Mouse (Mus musculus) cerebellum, adult 8-10 months (tissue): ENCODE data around the gene Vmn1r226.

Experiments
- DNase-seq: peaks from one replicate; pipeline ENCODE4 v3.0.0; 2022

Vmn1r226 gene

GRCm38 (mm10) chr17:20682543-20682942 lies at the start of gene Vmn1r226:
TSS of gene Vmn1r226 (plus strand) at chr17:20682843.
- DNase-seq = no peak

GRCm38 (mm10) chr17:20729543-20729942 lies 46.9 kb downstream of the Vmn1r226 start, which contains the start of gene Vmn1r227:
TSS of gene Vmn1r227 (plus strand) at chr17:20729843.
- DNase-seq = no peak
